Mouse (Mus musculus): ENCODE results near the gene Slc4a10. TPM values are rescaled to one million over a fixed set of nuclear protein-coding genes. Genes with fewer than 3 reads are reported as not detected.

Slc4a10 gene
- polyA plus RNA-seq, 1 experiment from 2014 or later: 0.06 TPM

DNA sequence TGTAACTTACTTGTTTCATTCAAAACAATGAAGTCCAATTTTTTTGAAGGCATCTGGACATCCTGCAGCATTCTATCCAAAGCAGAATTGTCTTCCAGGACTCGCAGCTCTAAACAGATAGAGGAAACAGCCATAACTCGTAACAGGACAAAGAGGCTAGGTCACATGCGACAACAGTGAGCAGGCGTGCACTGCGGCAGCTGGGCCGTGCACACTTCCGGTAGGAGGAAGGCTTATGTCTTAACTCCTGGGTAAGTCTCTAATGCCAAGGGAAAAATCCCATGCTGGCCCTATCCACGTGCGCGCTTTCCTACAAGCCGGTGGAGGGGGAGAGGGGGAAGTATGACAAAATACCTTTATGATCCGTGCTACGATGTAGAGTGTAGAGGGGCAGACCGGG lies 310.3 kb downstream of the Slc4a10 start:
- Histone ChIP-seq H3K9ac (no peak overlapping the region), H3K9me3 (no peaks in the 10 kb centered on the region), H3K36me3 (no peaks in the 10 kb centered on the region), H3K4me2 (no peak overlapping the region), H3K27ac (no peak overlapping the region), H3K4me3 (no peak overlapping the region), H3K4me1 (no peaks in the 10 kb centered on the region), H3K27me3 (no peaks in the 10 kb centered on the region)
- 85% methylated on average over 14 of the region's 14 CpGs for WGBS
- ATAC-seq (ENCODE audit: insufficient number of reproducible peaks, insufficient read depth, low FRiP score, low TSS enrichment, low read depth): no peak

DNA sequence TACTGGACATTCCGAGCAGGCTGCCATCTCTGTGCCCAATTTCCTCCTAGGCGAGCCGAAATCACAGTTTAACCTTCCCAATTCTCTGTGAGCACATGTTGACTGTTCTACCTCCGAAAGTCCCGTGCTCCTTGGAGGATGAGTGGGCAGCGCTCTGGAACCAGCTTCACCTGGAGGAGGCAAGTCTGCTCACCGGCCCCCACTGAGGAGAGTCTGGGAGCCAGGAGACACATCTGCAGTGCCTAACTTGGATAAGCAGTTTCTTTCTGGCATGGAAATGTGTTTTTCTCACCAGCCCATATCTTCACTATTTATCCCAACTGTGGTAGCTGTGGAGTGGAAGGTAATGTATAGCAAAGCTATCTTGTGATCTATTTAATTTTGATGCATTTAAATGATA lies 311.0 kb downstream of the Slc4a10 start:
- H3K9me3 ChIP-seq: no peaks in the 10 kb centered on the region
- H3K4me1 ChIP-seq: no peaks in the 10 kb centered on the region
- 87% methylated on average over 7 of the region's 7 CpGs for WGBS
- no peak overlapping the region for H3K4me3 ChIP-seq
- H3K27ac ChIP-seq: no peak overlapping the region
- no peaks in the 10 kb centered on the region for H3K27me3 ChIP-seq
- ATAC-seq (ENCODE audit: insufficient number of reproducible peaks, insufficient read depth, low FRiP score, low TSS enrichment, low read depth): no peak
- H3K4me2 ChIP-seq: no peak overlapping the region
- H3K36me3 ChIP-seq: no peaks in the 10 kb centered on the region
- H3K9ac ChIP-seq: no peak overlapping the region

DNA sequence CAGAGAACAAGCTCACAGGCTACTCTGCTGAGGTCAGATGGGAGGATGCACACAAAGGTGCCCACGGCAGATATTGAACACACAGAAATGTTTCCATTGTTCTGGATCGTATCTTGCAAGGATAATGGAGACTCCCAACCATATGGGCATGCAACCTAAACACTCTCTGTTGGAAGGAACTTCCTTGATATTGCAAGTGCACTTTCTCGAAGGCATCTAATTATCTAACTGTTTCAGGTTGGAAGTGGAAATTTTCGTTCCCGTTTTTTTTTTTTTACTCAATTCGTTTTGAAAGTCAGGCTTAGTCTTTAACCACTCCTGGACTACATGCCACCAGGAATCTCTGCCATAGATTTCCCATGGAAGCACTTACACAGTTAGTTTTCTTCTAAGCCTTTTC lies 314.6 kb downstream of the Slc4a10 start:
- ATAC-seq (ENCODE audit: insufficient number of reproducible peaks, insufficient read depth, low FRiP score, low TSS enrichment, low read depth): no peak
- Histone ChIP-seq H3K36me3 (no peaks in the 10 kb centered on the region), H3K4me3 (no peak overlapping the region), H3K4me1 (no peaks in the 10 kb centered on the region), H3K9ac (no peak overlapping the region), H3K4me2 (no peak overlapping the region), H3K27me3 (no peaks in the 10 kb centered on the region), H3K27ac (no peak overlapping the region), H3K9me3 (no peaks in the 10 kb centered on the region)
- WGBS: 80% methylated on average over 6 of the region's 6 CpGs

DNA sequence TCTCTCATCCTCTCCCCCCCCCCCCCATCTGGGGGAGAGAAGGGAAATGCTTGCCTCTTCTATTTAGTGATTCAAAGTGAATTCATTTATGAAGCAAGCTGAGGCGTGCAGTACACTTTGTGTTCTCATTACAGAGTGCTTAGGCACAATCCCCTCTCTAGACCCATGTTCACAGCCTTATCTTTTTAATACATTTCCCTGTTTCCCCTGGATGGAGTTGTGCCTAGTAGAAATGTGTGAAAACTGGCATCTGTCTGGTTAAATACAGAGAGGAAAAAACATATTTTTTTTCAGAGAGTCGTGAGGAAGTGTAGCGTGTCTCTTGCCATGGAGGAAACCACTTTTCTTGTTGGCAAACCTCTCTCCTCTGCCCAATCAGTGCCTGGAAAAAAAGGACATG lies 315.3 kb downstream of the Slc4a10 start:
- 78% methylated on average over 3 of the region's 3 CpGs for WGBS
- Histone ChIP-seq H3K36me3 (no peaks in the 10 kb centered on the region), H3K27me3 (no peaks in the 10 kb centered on the region), H3K9ac (no peak overlapping the region), H3K4me2 (no peak overlapping the region), H3K27ac (no peak overlapping the region), H3K4me1 (no peaks in the 10 kb centered on the region), H3K9me3 (no peaks in the 10 kb centered on the region), H3K4me3 (no peak overlapping the region)
- no peak for ATAC-seq (ENCODE audit: insufficient number of reproducible peaks, insufficient read depth, low FRiP score, low TSS enrichment, low read depth)

DNA sequence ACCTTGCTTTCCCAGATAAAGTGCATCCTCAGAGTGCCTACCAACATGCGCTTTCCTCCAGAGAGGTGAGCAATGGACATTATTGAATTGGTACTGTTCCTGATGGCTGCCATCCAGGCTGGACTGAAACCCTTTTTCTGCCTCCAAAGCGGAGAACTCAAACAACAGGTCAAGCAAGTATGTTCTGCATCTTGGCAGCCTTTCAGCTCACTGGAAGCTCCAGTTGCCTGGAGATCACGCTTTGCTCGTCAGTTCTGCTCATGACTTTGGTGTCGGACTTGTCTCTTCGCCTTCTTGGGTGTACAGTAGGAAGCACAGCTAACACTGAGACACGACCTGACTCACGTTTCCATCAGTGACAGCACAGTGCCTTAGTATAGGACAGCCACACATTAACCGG lies 315.9 kb downstream of the Slc4a10 start:
- H3K27me3 ChIP-seq: no peaks in the 10 kb centered on the region
- H3K9me3 ChIP-seq: no peaks in the 10 kb centered on the region
- H3K27ac ChIP-seq: no peak overlapping the region
- no peak overlapping the region for H3K4me2 ChIP-seq
- ATAC-seq (ENCODE audit: insufficient number of reproducible peaks, insufficient read depth, low FRiP score, low TSS enrichment, low read depth): no peak
- no peak overlapping the region for H3K9ac ChIP-seq
- H3K36me3 ChIP-seq: no peaks in the 10 kb centered on the region
- H3K4me1 ChIP-seq: no peaks in the 10 kb centered on the region
- WGBS: 81% methylated on average over 9 of the region's 9 CpGs
- no peak overlapping the region for H3K4me3 ChIP-seq

DNA sequence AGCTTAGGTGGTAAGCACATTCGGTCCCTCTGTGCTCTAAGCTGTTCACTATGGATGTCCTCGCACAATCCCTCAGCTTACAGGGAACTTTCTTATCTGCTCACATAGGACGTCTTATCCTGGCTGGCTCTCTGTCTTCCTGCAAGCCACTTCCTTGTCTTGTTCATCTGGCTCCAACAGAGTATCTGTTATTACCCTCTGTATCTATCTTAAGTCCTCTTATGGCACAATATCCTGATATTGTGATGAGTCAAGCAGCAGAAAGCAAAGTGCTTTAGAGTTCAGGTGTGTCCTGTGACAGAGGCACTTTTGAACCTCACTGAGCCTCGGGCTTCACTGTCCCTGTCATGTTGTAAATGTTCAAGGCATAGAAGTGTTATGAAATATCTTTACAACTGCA lies 317.3 kb downstream of the Slc4a10 start:
- Histone ChIP-seq H3K9me3 (no peaks in the 10 kb centered on the region), H3K36me3 (no peaks in the 10 kb centered on the region), H3K9ac (no peak overlapping the region), H3K4me1 (no peaks in the 10 kb centered on the region), H3K27me3 (no peaks in the 10 kb centered on the region), H3K27ac (no peak overlapping the region), H3K4me3 (no peak overlapping the region), H3K4me2 (no peak overlapping the region)
- 83% methylated on average over 4 of the region's 4 CpGs for WGBS
- ATAC-seq (ENCODE audit: insufficient number of reproducible peaks, insufficient read depth, low FRiP score, low TSS enrichment, low read depth): no peak

DNA sequence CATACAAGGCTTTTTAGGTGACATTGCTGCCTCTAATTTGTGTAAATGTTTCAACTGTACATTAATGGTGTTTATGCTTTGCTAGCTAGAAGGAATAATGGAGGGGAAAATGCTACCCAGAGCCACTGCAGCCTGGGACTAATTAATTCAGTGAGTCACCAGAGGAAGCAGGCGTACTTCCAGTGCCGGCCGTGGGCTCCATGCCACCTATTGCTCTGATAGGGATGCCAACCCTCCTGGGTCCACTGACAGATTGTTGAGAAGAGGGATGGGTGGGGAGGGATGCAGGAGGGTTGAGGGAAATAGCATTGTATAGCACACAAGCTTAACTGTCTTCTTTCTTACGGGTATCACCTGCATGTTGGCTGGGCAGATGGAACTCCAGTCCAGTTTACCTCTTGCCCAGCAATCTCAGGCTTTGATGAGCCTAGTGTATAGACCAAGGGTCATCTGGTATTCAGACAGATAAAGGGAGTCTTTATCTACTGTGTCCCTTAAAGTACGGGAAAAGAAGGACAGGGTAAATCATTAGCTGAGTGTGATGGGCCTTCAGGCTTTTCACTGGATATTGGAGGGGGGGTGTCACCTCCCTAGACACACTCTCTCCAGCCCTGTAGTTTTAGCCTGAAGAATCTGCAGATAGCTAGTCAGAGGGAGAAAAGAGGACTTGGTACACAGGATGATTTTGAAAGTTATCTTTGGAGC lies 322.2 kb downstream of the Slc4a10 start:
- ATAC-seq (ENCODE audit: insufficient number of reproducible peaks, insufficient read depth, low FRiP score, low TSS enrichment, low read depth): no peak
- Histone ChIP-seq H3K4me1 (no peaks in the 10 kb centered on the region), H3K4me3 (no peak overlapping the region), H3K27me3 (no peaks in the 10 kb centered on the region), H3K4me2 (no peak overlapping the region), H3K27ac (no peak overlapping the region), H3K9me3 (no peaks in the 10 kb centered on the region), H3K36me3 (no peaks in the 10 kb centered on the region), H3K9ac (no peak overlapping the region)
- WGBS: 75% methylated on average over 5 of the region's 5 CpGs

DNA sequence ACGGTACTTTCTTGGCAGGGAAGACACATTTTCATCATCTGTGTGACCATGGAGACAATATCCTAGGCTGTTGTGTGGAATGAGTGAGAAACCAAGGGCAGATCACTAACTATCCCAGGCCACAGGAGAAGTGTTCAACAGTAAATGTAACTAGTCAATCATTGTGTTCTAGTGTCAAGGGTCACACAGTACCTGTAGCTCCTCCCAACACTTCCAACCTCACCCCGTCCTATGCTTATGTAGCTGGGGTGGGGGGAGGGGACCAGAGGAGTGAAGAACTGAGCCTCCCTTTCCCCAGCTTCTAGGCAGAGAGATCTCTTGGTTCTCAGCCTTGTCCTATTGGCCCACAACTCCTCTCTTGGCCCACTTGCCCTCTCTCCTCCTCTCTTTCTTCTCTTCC lies 323.8 kb downstream of the Slc4a10 start:
- H3K4me3 ChIP-seq: no peak overlapping the region
- H3K27ac ChIP-seq: no peak overlapping the region
- no peak overlapping the region for H3K4me2 ChIP-seq
- no peaks in the 10 kb centered on the region for H3K4me1 ChIP-seq
- H3K36me3 ChIP-seq: no peaks in the 10 kb centered on the region
- WGBS: 82% methylated on average over 2 of the region's 2 CpGs
- no peaks in the 10 kb centered on the region for H3K27me3 ChIP-seq
- H3K9ac ChIP-seq: no peak overlapping the region
- no peak for ATAC-seq (ENCODE audit: insufficient number of reproducible peaks, insufficient read depth, low FRiP score, low TSS enrichment, low read depth)
- H3K9me3 ChIP-seq: no peaks in the 10 kb centered on the region

DNA sequence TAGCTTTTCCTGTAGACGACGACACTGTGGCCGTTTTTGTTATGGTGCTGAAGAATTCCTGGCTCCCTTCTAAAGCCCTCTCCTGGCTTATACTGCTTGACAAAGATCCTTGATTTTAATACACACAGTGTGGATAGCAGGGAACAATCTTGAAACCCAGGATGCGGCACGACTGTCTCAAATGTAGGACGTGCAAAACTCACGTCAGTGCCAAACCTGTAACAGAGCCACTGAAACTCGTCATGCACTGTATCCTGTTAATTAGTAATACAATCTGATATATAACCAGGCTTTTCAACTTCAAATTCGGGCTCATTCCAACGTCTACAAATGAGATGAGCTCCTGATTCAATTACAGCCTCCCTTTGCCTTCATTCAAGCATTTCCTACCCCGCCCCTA lies 327.4 kb downstream of the Slc4a10 start:
- no peak overlapping the region for H3K9ac ChIP-seq
- no peak overlapping the region for H3K4me3 ChIP-seq
- no peak overlapping the region for H3K4me2 ChIP-seq
- H3K27me3 ChIP-seq: no peaks in the 10 kb centered on the region
- no peak for ATAC-seq (ENCODE audit: insufficient number of reproducible peaks, insufficient read depth, low FRiP score, low TSS enrichment, low read depth)
- H3K9me3 ChIP-seq: no peaks in the 10 kb centered on the region
- WGBS: 46% methylated on average over 11 of the region's 11 CpGs
- no peaks in the 10 kb centered on the region for H3K4me1 ChIP-seq
- no peak overlapping the region for H3K27ac ChIP-seq
- no peaks in the 10 kb centered on the region for H3K36me3 ChIP-seq

Other genes starting within 250 kb of the Slc4a10 start
- 0.20 and 0.34 TPM in 2 replicates for gene Tbr1, start 243.5 kb upstream of the Slc4a10 start, polyA plus RNA-seq (2015; fragmentation: Nextera tagmentation; extraction: Ambion mirVana)

Measured in embryonic facial prominence, embryonic 13.5 days (tissue).